Mouse (Mus musculus): ENCODE data around the gene Brix1. TPM values are rescaled to one million over a fixed set of nuclear protein-coding genes. Genes with fewer than 3 reads are reported as not detected.
"Not testable (repeated sequence)": the region's sequence is repeated elsewhere in the genome, so short reads cannot be mapped to it uniquely, and the experiment has no call there.

Brix1 gene
- polyA plus RNA-seq (2015; fragmentation: Nextera tagmentation; extraction: Ambion mirVana), result 104 and 123 TPM in 2 replicates

GRCm38 (mm10) chr15:10485484-10486364, at the start of gene Brix1, which contains the start of gene Rad1:
Gene Brix1, minus strand, starts transcription at chr15:10485947.
Gene Rad1, plus strand, starts transcription at chr15:10486018.
- WGBS, result under 1% methylated on average over 58 of the region's 58 CpGs
- H3K9ac ChIP-seq, result peak within 1 kb of the TSS; percentile 91
- peak within 1 kb of the TSS; percentile 73 for H3K27ac ChIP-seq
- H3K4me2 ChIP-seq, result peak within 1 kb of the TSS; percentile 83
- peaks cover 27% of the 10 kb centered on the region for H3K4me1 ChIP-seq
- H3K9me3 ChIP-seq, result no peaks in the 10 kb centered on the region
- ATAC-seq (ENCODE audit: insufficient number of reproducible peaks, insufficient read depth, low FRiP score, low TSS enrichment, low read depth), result peak; percentile 98
- H3K27me3 ChIP-seq, result no peaks in the 10 kb centered on the region
- H3K4me3 ChIP-seq, result peak within 1 kb of the TSS; percentile 85
- peaks cover 22% of the 10 kb centered on the region for H3K36me3 ChIP-seq

DNA sequence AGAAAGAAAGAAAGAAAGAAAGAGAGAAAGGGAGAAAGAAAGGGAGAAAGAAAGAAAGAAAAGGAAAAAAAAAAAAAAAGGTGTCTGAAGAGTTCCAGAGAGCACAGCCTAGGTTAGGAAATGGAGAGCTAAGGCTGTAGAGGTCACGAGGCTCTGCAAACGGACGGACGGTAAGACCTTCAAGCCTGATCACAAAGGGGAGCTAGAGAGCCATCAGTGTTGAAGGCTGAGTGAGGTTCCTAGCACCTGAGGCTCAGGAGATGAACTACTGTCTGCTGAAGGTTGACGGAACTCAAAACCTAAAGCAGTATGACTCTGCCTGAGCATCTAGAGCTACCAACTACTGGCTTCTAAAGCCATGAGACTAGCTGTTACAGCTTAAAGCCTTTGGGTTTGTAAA, 48.8 kb upstream of the Brix1 start:
- H3K4me1 ChIP-seq, result peaks cover under 1% of the 10 kb centered on the region; the same call in 1 of the 2 replicates
- WGBS, result 81% methylated on average over 5 of the region's 5 CpGs
- no peak overlapping the region for H3K9ac ChIP-seq
- H3K36me3 ChIP-seq, result no peaks in the 10 kb centered on the region
- H3K27me3 ChIP-seq, result no peaks in the 10 kb centered on the region
- no peak overlapping the region for H3K27ac ChIP-seq
- ATAC-seq (ENCODE audit: insufficient number of reproducible peaks, insufficient read depth, low FRiP score, low TSS enrichment, low read depth), result no peak
- no peak overlapping the region for H3K4me3 ChIP-seq
- no peaks in the 10 kb centered on the region for H3K9me3 ChIP-seq
- H3K4me2 ChIP-seq, result no peak overlapping the region

DNA sequence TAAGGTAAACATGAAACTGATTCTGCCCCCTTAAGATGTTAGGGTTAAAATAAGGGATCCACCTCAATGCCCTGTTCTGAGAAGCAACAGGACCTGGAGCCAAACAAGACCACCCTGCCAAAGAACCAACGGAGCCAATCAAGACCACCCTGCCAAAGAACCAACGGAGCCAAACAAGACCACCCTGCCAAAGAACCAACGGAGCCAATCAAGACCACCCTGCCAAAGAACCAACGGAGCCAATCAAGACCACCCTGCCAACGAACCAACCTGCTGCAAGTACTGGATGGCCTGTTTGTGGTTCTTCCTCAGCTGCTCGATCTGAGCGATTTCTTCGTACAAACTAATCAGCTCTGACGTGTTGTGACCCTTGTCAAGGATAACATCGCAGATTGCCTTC, 47.6 kb upstream of the Brix1 start:
- not testable (repeated sequence) for H3K4me2 ChIP-seq; H3K4me3 ChIP-seq; H3K36me3 ChIP-seq; H3K9ac ChIP-seq; H3K9me3 ChIP-seq; H3K27ac ChIP-seq; H3K4me1 ChIP-seq; ATAC-seq (ENCODE audit: insufficient number of reproducible peaks, insufficient read depth, low FRiP score, low TSS enrichment, low read depth); H3K27me3 ChIP-seq
- 80% methylated on average over 10 of the region's 10 CpGs for WGBS

DNA sequence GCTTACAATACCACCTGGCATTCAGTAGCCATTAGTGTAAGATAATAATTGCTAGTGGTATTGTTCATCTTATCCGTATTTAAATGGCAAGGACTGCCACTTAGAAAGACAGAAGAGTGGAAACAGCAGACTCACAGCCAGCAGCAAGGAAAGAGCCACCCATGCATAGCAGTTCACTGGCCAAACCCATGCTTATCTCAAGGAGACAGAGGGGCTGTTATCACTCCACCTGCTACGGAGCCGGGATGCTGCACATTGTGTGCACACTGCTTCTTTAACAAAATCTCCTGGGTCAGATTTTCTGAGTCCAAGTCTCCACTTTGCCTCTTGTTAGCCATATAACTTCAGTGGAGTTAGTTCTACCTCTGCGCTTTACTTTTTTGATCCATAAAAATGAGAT, 45.6 kb upstream of the Brix1 start:
- Histone ChIP-seq H3K36me3 (no peaks in the 10 kb centered on the region), H3K4me1 (no peaks in the 10 kb centered on the region; the same call in 1 of the 2 replicates), H3K4me2 (no peak overlapping the region), H3K9me3 (no peaks in the 10 kb centered on the region), H3K27ac (no peak overlapping the region), H3K4me3 (no peak overlapping the region), H3K27me3 (no peaks in the 10 kb centered on the region), H3K9ac (no peak overlapping the region)
- ATAC-seq (ENCODE audit: insufficient number of reproducible peaks, insufficient read depth, low FRiP score, low TSS enrichment, low read depth), result no peak
- 93% methylated on average over 4 of the region's 4 CpGs for WGBS

- no peak overlapping the region for H3K9ac ChIP-seq
- no peak overlapping the region for H3K4me3 ChIP-seq
- H3K4me1 ChIP-seq, result no peaks in the 10 kb centered on the region
- H3K4me2 ChIP-seq, result no peak overlapping the region
- H3K36me3 ChIP-seq, result no peaks in the 10 kb centered on the region
- no peaks in the 10 kb centered on the region for H3K27me3 ChIP-seq
- no peak for ATAC-seq (ENCODE audit: insufficient number of reproducible peaks, insufficient read depth, low FRiP score, low TSS enrichment, low read depth)
- no peak overlapping the region for H3K27ac ChIP-seq
- no peaks in the 10 kb centered on the region for H3K9me3 ChIP-seq
- WGBS, result 76% methylated on average over 1 of the region's 1 CpGs
These were observed 40.1 kb upstream of the Brix1 start for GRCm38 (mm10) chr15:10525896-10526295.

DNA sequence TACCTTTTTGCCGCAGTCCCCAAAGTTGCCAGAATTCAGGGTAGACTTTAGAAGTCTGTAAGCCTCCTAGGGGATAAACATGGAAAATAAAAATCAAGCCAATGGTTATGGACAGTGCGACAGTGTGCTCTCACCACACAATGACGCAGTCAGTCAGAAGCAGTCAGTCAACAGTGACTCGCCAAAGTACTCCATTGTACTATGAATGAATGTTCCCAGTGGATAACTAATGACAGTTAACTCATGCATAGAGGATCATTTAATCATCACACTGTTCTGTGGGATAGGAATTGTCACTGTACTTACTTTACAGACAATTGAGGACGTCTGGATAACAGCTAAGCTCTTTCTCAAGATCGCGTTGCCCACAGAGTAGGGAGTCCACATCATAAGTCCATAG, 29.4 kb upstream of the Brix1 start:
- no peaks in the 10 kb centered on the region for H3K27me3 ChIP-seq
- no peak overlapping the region for H3K4me2 ChIP-seq
- H3K9ac ChIP-seq, result no peak overlapping the region
- no peaks in the 10 kb centered on the region for H3K9me3 ChIP-seq
- H3K4me3 ChIP-seq, result no peak overlapping the region
- H3K4me1 ChIP-seq, result no peaks in the 10 kb centered on the region
- WGBS, result 84% methylated on average over 7 of the region's 7 CpGs
- no peak overlapping the region for H3K27ac ChIP-seq
- no peak for ATAC-seq (ENCODE audit: insufficient number of reproducible peaks, insufficient read depth, low FRiP score, low TSS enrichment, low read depth)
- H3K36me3 ChIP-seq, result no peaks in the 10 kb centered on the region

GRCm38 (mm10) chr15:10506099-10506498, 20.4 kb upstream of the Brix1 start:
- H3K4me1 ChIP-seq, result peaks cover 7% of the 10 kb centered on the region
- no peaks in the 10 kb centered on the region for H3K9me3 ChIP-seq
- no peaks in the 10 kb centered on the region for H3K36me3 ChIP-seq
- peak overlapping the region; percentile 51; the same call in 1 of the 2 replicates for H3K9ac ChIP-seq
- H3K27me3 ChIP-seq, result no peaks in the 10 kb centered on the region
- no peak for ATAC-seq (ENCODE audit: insufficient number of reproducible peaks, insufficient read depth, low FRiP score, low TSS enrichment, low read depth)
- no peak overlapping the region for H3K27ac ChIP-seq
- 22% methylated on average over 11 of the region's 11 CpGs for WGBS
- peak overlapping the region; percentile 37 for H3K4me2 ChIP-seq
- H3K4me3 ChIP-seq, result no peak overlapping the region

- Histone ChIP-seq H3K4me2 (no peak overlapping the region), H3K9ac (no peak overlapping the region), H3K27me3 (no peaks in the 10 kb centered on the region), H3K4me1 (peaks cover 3% of the 10 kb centered on the region), H3K9me3 (no peaks in the 10 kb centered on the region), H3K36me3 (peaks cover 3% of the 10 kb centered on the region), H3K27ac (no peak overlapping the region), H3K4me3 (no peak overlapping the region)
- WGBS, result 56% methylated on average over 11 of the region's 11 CpGs
- no peak for ATAC-seq (ENCODE audit: insufficient number of reproducible peaks, insufficient read depth, low FRiP score, low TSS enrichment, low read depth)
These were observed 15.3 kb upstream of the Brix1 start for GRCm38 (mm10) chr15:10500838-10501719.

GRCm38 (mm10) chr15:10500035-10500434, 14.3 kb upstream of the Brix1 start:
- WGBS, result 77% methylated on average over 5 of the region's 5 CpGs
- H3K9me3 ChIP-seq, result no peaks in the 10 kb centered on the region
- H3K27ac ChIP-seq, result no peak overlapping the region
- no peak for ATAC-seq (ENCODE audit: insufficient number of reproducible peaks, insufficient read depth, low FRiP score, low TSS enrichment, low read depth)
- H3K36me3 ChIP-seq, result peaks cover 7% of the 10 kb centered on the region
- H3K27me3 ChIP-seq, result no peaks in the 10 kb centered on the region
- no peak overlapping the region for H3K4me3 ChIP-seq
- no peak overlapping the region for H3K4me2 ChIP-seq
- H3K4me1 ChIP-seq, result no peaks in the 10 kb centered on the region
- H3K9ac ChIP-seq, result no peak overlapping the region

- WGBS, result 81% methylated on average over 5 of the region's 5 CpGs
These were observed 13.8 kb upstream of the Brix1 start for GRCm38 (mm10) chr15:10499593-10499992.

DNA sequence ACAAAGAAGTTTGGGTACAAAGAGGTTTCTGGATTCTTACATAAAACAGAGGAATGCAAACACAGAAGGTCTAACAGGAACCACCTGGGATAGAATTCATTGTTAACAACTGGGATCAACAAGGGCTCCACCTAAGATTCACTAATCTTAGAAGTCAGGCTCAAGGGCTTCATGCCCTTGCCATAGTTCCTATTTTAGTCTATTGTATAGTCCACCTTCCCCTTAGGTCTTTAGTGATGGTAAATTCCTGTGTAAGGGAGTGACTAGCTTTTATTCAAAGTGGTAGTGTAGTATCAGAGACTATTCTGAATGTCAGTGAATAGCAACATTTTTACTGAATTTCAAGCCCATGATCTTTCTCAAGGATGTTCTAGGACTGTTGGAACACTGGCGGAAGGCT, 10.9 kb upstream of the Brix1 start:
- H3K9ac ChIP-seq; H3K4me3 ChIP-seq; H3K4me2 ChIP-seq; H3K27me3 ChIP-seq; ATAC-seq (ENCODE audit: insufficient number of reproducible peaks, insufficient read depth, low FRiP score, low TSS enrichment, low read depth); H3K27ac ChIP-seq; H3K4me1 ChIP-seq; H3K9me3 ChIP-seq: not testable (repeated sequence)
- WGBS, result 96% methylated on average over 1 of the region's 1 CpGs
- H3K36me3 ChIP-seq, result peaks cover 31% of the 10 kb centered on the region

More at GRCm38 (mm10) chr15:10499593-10499992, 13.8 kb upstream of the Brix1 start:
- Histone ChIP-seq H3K27ac (no peak overlapping the region), H3K4me1 (no peaks in the 10 kb centered on the region), H3K27me3 (no peaks in the 10 kb centered on the region), H3K36me3 (peaks cover 7% of the 10 kb centered on the region), H3K4me3 (no peak overlapping the region), H3K9me3 (no peaks in the 10 kb centered on the region), H3K4me2 (no peak overlapping the region), H3K9ac (no peak overlapping the region)
- no peak for ATAC-seq (ENCODE audit: insufficient number of reproducible peaks, insufficient read depth, low FRiP score, low TSS enrichment, low read depth)
